Mouse (Mus musculus) C2C12 (cell line): Measurements from ENCODE around the gene Tbc1d1.

Experiments
- CTCF ChIP-seq: IDR thresholded peaks from one replicate; pipeline ENCODE4 v1.5.1; 2011; ENCODE audit not compliant: control insufficient read depth, insufficient read depth, insufficient read length
- FOSL1 ChIP-seq: IDR thresholded peaks from one replicate; pipeline ENCODE4 v1.8.0; 2011; ENCODE audit warnings: mild to moderate bottlenecking, low read length; ENCODE audit not compliant: poor library complexity, insufficient read depth, severe bottlenecking
- MAX ChIP-seq: IDR thresholded peaks from one replicate; pipeline ENCODE4 v1.6.1; 2011; ENCODE audit warnings: mild to moderate bottlenecking, control low read depth

DNA sequence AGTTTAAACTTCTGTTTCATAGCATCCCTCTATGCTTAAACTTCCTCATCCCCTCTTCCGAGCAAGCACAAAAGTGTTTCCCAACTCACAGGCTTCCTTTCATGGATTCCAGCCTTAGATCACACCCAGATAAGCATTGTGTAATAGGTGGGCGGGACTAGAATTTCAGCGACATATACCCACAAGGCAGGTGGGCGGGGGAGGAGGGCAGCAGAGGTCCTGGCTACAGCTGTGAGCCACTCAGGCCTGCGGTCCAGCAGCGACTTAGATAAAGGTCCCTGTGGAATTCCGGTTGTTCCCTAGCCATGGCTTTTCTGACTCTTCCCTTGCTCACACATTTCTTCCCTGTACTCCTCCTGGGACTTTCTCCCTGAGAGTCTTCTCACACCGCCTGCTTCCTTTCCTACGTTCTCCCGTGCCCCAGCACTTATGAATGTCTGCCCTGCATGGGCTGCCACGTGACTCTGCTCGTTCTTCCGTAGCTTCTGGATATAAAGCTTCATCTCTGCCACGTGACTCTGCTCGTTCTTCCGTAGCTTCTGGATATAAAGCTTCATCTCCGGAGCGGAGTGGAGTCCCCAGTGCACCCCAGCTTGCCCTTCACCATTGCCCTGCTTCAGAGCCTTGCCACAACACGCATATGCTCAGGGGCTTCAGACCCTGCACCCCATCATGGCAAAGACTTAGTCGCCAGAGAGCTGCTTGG lies 142.4 kb downstream of the Tbc1d1 start:
- TF ChIP-seq CTCF (no peak), FOSL1 (no peak), MAX (no peak)
